Mouse (Mus musculus) bone marrow, adult 2 months (tissue): ENCODE measurements around the gene Prepl.

Source experiments
- CTCF ChIP-seq: fragments of 200-500 bp; IDR thresholded peaks from 2 replicates; pipeline ENCODE4 v1.5.1; 2011; ENCODE audit warnings: low read length, control low read depth; ENCODE audit not compliant: control insufficient read depth, insufficient read depth
- POLR2A ChIP-seq: fragments of 200-500 bp; IDR thresholded peaks from 2 replicates; pipeline ENCODE4 v1.6.1; 2011; ENCODE audit warnings: low read depth, mild to moderate bottlenecking, control low read depth, low read length, borderline replicate concordance; ENCODE audit not compliant: control insufficient read depth

- TF ChIP-seq CTCF, result no peak
- TF ChIP-seq POLR2A, result no peak
Observed at GRCm38 (mm10) chr17:85033087-85033486, 57.0 kb downstream of the Prepl start.
